Mouse (Mus musculus) E14TG2a.4 (cell line): ENCODE measurements around the gene 4930432M17Rik.

Experiments
- H3K27me3 ChIP-seq: 2 replicates; pipeline ENCODE4 v1.6.1; 2014; ENCODE audit warnings: low read length, control low read depth; ENCODE audit not compliant: insufficient read depth
- H3K36me3 ChIP-seq: 2 replicates; pipeline ENCODE4 v1.6.1; 2014; ENCODE audit warnings: low read length, control low read depth; ENCODE audit not compliant: insufficient read depth
- H3K4me1 ChIP-seq: replicated peaks from 2 replicates; pipeline ENCODE4 v1.6.1; 2014; ENCODE audit warnings: low read depth, low read length, control low read depth
- H3K4me3 ChIP-seq: replicated peaks from 2 replicates; pipeline ENCODE4 v1.5.1; 2014; ENCODE audit warnings: mild to moderate bottlenecking, low read length
- H3K9me3 ChIP-seq: 2 replicates; pipeline ENCODE4 v1.6.1; 2014; ENCODE audit warnings: low read length, control low read depth
- CTCF ChIP-seq: conservative IDR thresholded peaks from 2 replicates; pipeline ENCODE4 v1.5.1; 2014; ENCODE audit warnings: low read length
- NANOG ChIP-seq: IDR thresholded peaks from 2 replicates; pipeline ENCODE4 v1.6.1; 2014; ENCODE audit warnings: borderline replicate concordance, low read length, mixed read lengths
- POU5F1 ChIP-seq: IDR thresholded peaks from 2 replicates; pipeline ENCODE4 v1.6.1; 2014; ENCODE audit warnings: low read length, borderline replicate concordance

Gene 4930432M17Rik

GRCm38 (mm10) chr3:121710894-121711531 lies 40.5 kb downstream of the 4930432M17Rik start:
- H3K9me3 ChIP-seq, result no peaks in the 10 kb centered on the region
- H3K4me1 ChIP-seq, result no peaks in the 10 kb centered on the region
- no peak overlapping the region for H3K4me3 ChIP-seq
- peaks cover 7% of the 10 kb centered on the region; the same call in 1 of the 2 replicates for H3K27me3 ChIP-seq
- no peaks in the 10 kb centered on the region for H3K36me3 ChIP-seq
- TF ChIP-seq CTCF (no peak), POU5F1 (no peak), NANOG (no peak)

- TF ChIP-seq POU5F1, result no peak
- TF ChIP-seq CTCF, result no peak
- Histone ChIP-seq H3K4me3 (no peak overlapping the region), H3K36me3 (no peaks in the 10 kb centered on the region), H3K4me1 (no peaks in the 10 kb centered on the region), H3K9me3 (no peaks in the 10 kb centered on the region), H3K27me3 (peaks cover 7% of the 10 kb centered on the region; the same call in 1 of the 2 replicates)
Observed at GRCm38 (mm10) chr3:121712222-121712621, 41.7 kb downstream of the 4930432M17Rik start.

- no peaks in the 10 kb centered on the region for H3K9me3 ChIP-seq
- no peaks in the 10 kb centered on the region for H3K36me3 ChIP-seq
- H3K27me3 ChIP-seq, result peaks cover 7% of the 10 kb centered on the region; the same call in 1 of the 2 replicates
- no peak for TF ChIP-seq CTCF
- TF ChIP-seq NANOG, result no peak
- no peak for TF ChIP-seq POU5F1
- no peaks in the 10 kb centered on the region for H3K4me1 ChIP-seq
- H3K4me3 ChIP-seq, result no peak overlapping the region
Observed at GRCm38 (mm10) chr3:121713151-121713701, 42.7 kb downstream of the 4930432M17Rik start.

DNA sequence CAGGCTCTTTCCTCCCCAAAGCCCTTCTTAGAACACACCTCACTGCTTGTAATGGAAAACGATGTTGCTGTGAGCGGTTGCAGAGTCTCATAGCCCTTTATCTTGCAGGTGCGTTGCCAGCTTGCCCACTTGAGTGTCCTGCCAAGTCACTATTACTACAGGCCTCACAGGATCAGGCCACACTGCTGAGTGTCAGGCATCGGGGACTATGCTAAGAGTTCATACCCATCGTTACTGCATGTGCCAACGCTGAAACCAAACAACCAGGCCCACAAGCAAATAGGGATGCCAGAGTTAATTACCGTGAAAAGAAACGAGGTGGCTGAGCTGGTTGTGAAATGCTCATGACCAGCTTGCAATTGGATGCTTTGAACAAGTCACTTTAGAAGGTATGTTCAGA lies 43.3 kb downstream of the 4930432M17Rik start:
- no peak overlapping the region for H3K4me3 ChIP-seq
- H3K4me1 ChIP-seq, result no peaks in the 10 kb centered on the region
- H3K36me3 ChIP-seq, result no peaks in the 10 kb centered on the region
- H3K27me3 ChIP-seq, result peaks cover 7% of the 10 kb centered on the region; the same call in 1 of the 2 replicates
- H3K9me3 ChIP-seq, result no peaks in the 10 kb centered on the region
- TF ChIP-seq POU5F1 (no peak), CTCF (no peak), NANOG (no peak)

DNA sequence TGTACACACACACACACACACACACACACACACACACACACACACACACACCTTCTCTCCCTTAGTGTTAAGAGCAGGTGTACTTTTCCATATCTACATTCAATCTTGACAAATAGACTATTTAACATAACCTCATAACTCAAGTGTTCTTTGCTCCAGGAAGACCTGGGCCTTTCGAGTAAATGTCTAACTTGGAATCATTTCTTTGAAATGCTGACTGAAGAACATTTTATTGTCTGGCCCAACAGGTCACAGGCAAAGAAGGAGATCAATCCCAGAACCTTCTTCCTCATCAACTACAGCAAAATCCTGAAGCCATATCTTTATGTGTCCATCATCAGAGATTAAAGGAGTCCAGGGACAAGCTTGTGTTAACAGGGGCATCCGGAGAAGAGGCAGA lies 43.9 kb downstream of the 4930432M17Rik start:
- Histone ChIP-seq H3K9me3 (no peaks in the 10 kb centered on the region), H3K36me3 (no peaks in the 10 kb centered on the region), H3K4me3 (no peak overlapping the region), H3K4me1 (no peaks in the 10 kb centered on the region; the same call in 1 of the 2 replicates), H3K27me3 (peaks cover 10% of the 10 kb centered on the region; the same call in 1 of the 2 replicates)
- TF ChIP-seq POU5F1, result no peak
- TF ChIP-seq CTCF, result no peak
- no peak for TF ChIP-seq NANOG

- Histone ChIP-seq H3K36me3 (no peaks in the 10 kb centered on the region), H3K4me1 (no peaks in the 10 kb centered on the region; the same call in 1 of the 2 replicates), H3K27me3 (peaks cover 14% of the 10 kb centered on the region; the same call in 1 of the 2 replicates), H3K4me3 (no peak overlapping the region), H3K9me3 (no peaks in the 10 kb centered on the region)
- TF ChIP-seq POU5F1 (no peak), CTCF (no peak), NANOG (no peak)
Observed at GRCm38 (mm10) chr3:121715336-121715735, 44.8 kb downstream of the 4930432M17Rik start.

DNA sequence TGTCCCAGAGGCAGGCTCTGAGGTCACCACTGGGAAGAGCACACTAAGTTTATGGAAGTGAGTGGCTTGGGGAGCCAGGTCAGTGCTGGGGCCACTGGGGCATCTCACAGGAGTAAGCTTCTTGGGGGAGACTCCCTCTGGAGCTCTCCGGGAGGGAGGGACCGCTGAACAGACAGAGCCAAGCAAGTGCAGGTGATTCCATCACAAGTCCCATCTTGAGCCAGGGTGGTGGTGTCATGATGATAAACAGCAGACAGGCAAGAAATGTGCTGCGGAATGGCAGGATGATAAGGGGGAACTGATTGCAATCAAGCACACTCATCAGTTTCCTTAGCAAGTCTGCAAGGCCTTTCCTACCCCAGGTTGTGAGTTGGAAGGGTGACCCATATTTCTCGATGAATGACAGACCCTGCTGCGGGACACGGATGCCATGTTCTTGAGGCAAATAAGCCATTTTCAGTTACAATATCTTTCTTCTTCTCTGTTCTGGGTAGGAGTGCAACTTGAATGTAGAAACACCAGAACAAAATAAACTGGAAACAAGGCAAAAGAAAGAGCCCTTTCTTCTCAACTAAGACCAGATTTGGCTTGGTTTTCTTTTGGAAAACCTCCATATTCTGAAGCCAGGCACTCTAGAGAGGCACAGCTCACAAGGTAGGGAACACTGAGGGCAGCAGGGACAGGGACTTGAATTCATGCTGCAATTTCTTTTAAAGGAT lies 45.3 kb downstream of the 4930432M17Rik start:
- peaks cover 16% of the 10 kb centered on the region; the same call in 1 of the 2 replicates for H3K27me3 ChIP-seq
- no peaks in the 10 kb centered on the region for H3K9me3 ChIP-seq
- H3K4me1 ChIP-seq, result no peaks in the 10 kb centered on the region; the same call in 1 of the 2 replicates
- H3K4me3 ChIP-seq, result no peak overlapping the region
- H3K36me3 ChIP-seq, result no peaks in the 10 kb centered on the region
- TF ChIP-seq POU5F1, result no peak

- no peak overlapping the region for H3K4me3 ChIP-seq
- H3K9me3 ChIP-seq, result no peaks in the 10 kb centered on the region
- peaks cover 18% of the 10 kb centered on the region for H3K27me3 ChIP-seq
- TF ChIP-seq CTCF (no peak), NANOG (no peak), POU5F1 (no peak)
- no peaks in the 10 kb centered on the region for H3K36me3 ChIP-seq
- peaks cover 3% of the 10 kb centered on the region; the same call in 1 of the 2 replicates for H3K4me1 ChIP-seq
Observed at GRCm38 (mm10) chr3:121716480-121716879, 45.9 kb downstream of the 4930432M17Rik start.
